Mouse (Mus musculus): ENCODE data around the gene Mtmr2. TPM values are rescaled to one million over a fixed set of nuclear protein-coding genes. Genes with fewer than 3 reads are reported as not detected.
A peak's percentile ranks its signal among the peaks of the same experiment; 100 is the strongest.

Gene Mtmr2
- 36.8 and 45.3 TPM in 2 replicates for total RNA-seq (2012; rRNA removed)

- Histone ChIP-seq H3K9me3 (ENCODE audit: control insufficient read depth, insufficient read depth, low read depth, low read length) (no peaks in the 10 kb centered on the region), H3K4me1 (ENCODE audit: control insufficient read depth in 2 of 2, insufficient read depth in 2 of 2, low read length in 2 of 2, poor library complexity in 1 of 2) (peaks cover 0 to 3% of the 10 kb centered on the region in 2 experiments; a peak in 1 of 4 replicates), H3K4me3 (ENCODE audit: insufficient read depth in 1 of 2, low read depth in 1 of 2, low read length in 2 of 2, poor library complexity in 1 of 2, severe bottlenecking in 1 of 2) (peak within 1 kb of the TSS; percentile 81 to 92), H3K9ac (ENCODE audit: insufficient read depth, low read depth, low read length, poor library complexity, severe bottlenecking) (peak within 1 kb of the TSS; percentile 98), H3K36me3 (ENCODE audit: control insufficient read depth, insufficient read depth, low read length, poor library complexity, severe bottlenecking) (no peaks in the 10 kb centered on the region), H3K27ac (ENCODE audit: insufficient read depth, low read depth, low read length, poor library complexity, severe bottlenecking) (peak within 1 kb of the TSS; percentile 51; the same call in 1 of the 2 replicates)
- DNase-seq (ENCODE audit: low read depth, low spot score): no peak
- in situ Hi-C loops (cut with MboI; ENCODE audit: low sequenced_read_pairs in 2 of 2, unreplicated experiment in 2 of 2): no loop called here
- TF ChIP-seq ZNF384 (IDR thresholded peaks at IDR 0.05; ENCODE audit: low read depth, low read length): no peak
Measured at GRCm38 (mm10) chr9:13748404-13748797, at the start of gene Mtmr2. Gene Mtmr2 (plus strand): TSS chr9:13748410.

GRCm38 (mm10) chr9:13699061-13699780, 49.0 kb upstream of the Mtmr2 start:
- DNase-seq (ENCODE audit: low read depth, low spot score): peak; percentile 70
- no peaks in the 10 kb centered on the region for H3K36me3 ChIP-seq (ENCODE audit: control insufficient read depth, insufficient read depth, low read length, poor library complexity, severe bottlenecking)
- H3K4me1 ChIP-seq (ENCODE audit: control insufficient read depth in 2 of 2, insufficient read depth in 2 of 2, low read length in 2 of 2, poor library complexity in 1 of 2): peaks cover 28 to 36% of the 10 kb centered on the region in 2 experiments
- H3K9ac ChIP-seq (ENCODE audit: insufficient read depth, low read depth, low read length, poor library complexity, severe bottlenecking): no peak overlapping the region; the same call in 1 of the 2 replicates
- peak overlapping the region in 1 of 2 experiments; percentile 3; a peak in 1 of 4 replicates for H3K4me3 ChIP-seq (ENCODE audit: insufficient read depth in 1 of 2, low read depth in 1 of 2, low read length in 2 of 2, poor library complexity in 1 of 2, severe bottlenecking in 1 of 2)
- peak overlapping the region; percentile 85 for H3K27ac ChIP-seq (ENCODE audit: insufficient read depth, low read depth, low read length, poor library complexity, severe bottlenecking)
- TF ChIP-seq ZNF384 (IDR thresholded peaks at IDR 0.05; ENCODE audit: low read depth, low read length): peak; percentile 84
- TF ChIP-seq HCFC1 (IDR thresholded peaks at IDR 0.05; ENCODE audit: borderline replicate concordance, insufficient read depth, low read length): no peak
- TF ChIP-seq CHD2 (IDR thresholded peaks at IDR 0.05; ENCODE audit: low read depth, low read length): 0 out of 2 replicates have a peak, but pooled peaks have one; percentile 30
- H3K9me3 ChIP-seq (ENCODE audit: control insufficient read depth, insufficient read depth, low read depth, low read length): no peaks in the 10 kb centered on the region
- in situ Hi-C loops (cut with MboI; ENCODE audit: low sequenced_read_pairs in 2 of 2, unreplicated experiment in 2 of 2): no loop called here

- no peak for DNase-seq (ENCODE audit: low read depth, low spot score)
- in situ Hi-C loops (cut with MboI; ENCODE audit: low sequenced_read_pairs in 2 of 2, unreplicated experiment in 2 of 2): no loop called here
- Histone ChIP-seq H3K27ac (ENCODE audit: insufficient read depth, low read depth, low read length, poor library complexity, severe bottlenecking) (peak overlapping the region; percentile 85), H3K9ac (ENCODE audit: insufficient read depth, low read depth, low read length, poor library complexity, severe bottlenecking) (no peak overlapping the region), H3K36me3 (ENCODE audit: control insufficient read depth, insufficient read depth, low read length, poor library complexity, severe bottlenecking) (no peaks in the 10 kb centered on the region), H3K9me3 (ENCODE audit: control insufficient read depth, insufficient read depth, low read depth, low read length) (no peaks in the 10 kb centered on the region), H3K4me3 (ENCODE audit: insufficient read depth in 1 of 2, low read depth in 1 of 2, low read length in 2 of 2, poor library complexity in 1 of 2, severe bottlenecking in 1 of 2) (no peak overlapping the region; a peak in 1 of 4 replicates), H3K4me1 (ENCODE audit: control insufficient read depth in 2 of 2, insufficient read depth in 2 of 2, low read length in 2 of 2, poor library complexity in 1 of 2) (peaks cover 25 to 33% of the 10 kb centered on the region in 2 experiments)
- TF ChIP-seq ZC3H11A (IDR thresholded peaks at IDR 0.05; ENCODE audit: borderline replicate concordance, low read depth, low read length): no peak
- TF ChIP-seq CHD2 (IDR thresholded peaks at IDR 0.05; ENCODE audit: low read depth, low read length): 0 out of 2 replicates have a peak, but pooled peaks have one; percentile 10
Measured at GRCm38 (mm10) chr9:13699781-13700116, 48.5 kb upstream of the Mtmr2 start.

GRCm38 (mm10) chr9:13701773-13702172, 46.4 kb upstream of the Mtmr2 start:
- in situ Hi-C loops (cut with MboI; ENCODE audit: low sequenced_read_pairs in 2 of 2, unreplicated experiment in 2 of 2): no loop called here
- H3K27ac ChIP-seq (ENCODE audit: insufficient read depth, low read depth, low read length, poor library complexity, severe bottlenecking): no peak overlapping the region
- H3K36me3 ChIP-seq (ENCODE audit: control insufficient read depth, insufficient read depth, low read length, poor library complexity, severe bottlenecking): no peaks in the 10 kb centered on the region
- no peak overlapping the region for H3K4me3 ChIP-seq (ENCODE audit: insufficient read depth in 1 of 2, low read depth in 1 of 2, low read length in 2 of 2, poor library complexity in 1 of 2, severe bottlenecking in 1 of 2)
- TF ChIP-seq HCFC1 (IDR thresholded peaks at IDR 0.05; ENCODE audit: borderline replicate concordance, insufficient read depth, low read length): no peak
- DNase-seq (ENCODE audit: low read depth, low spot score): no peak
- H3K4me1 ChIP-seq (ENCODE audit: control insufficient read depth in 2 of 2, insufficient read depth in 2 of 2, low read length in 2 of 2, poor library complexity in 1 of 2): peaks cover 22 to 23% of the 10 kb centered on the region in 2 experiments
- no peak overlapping the region for H3K9ac ChIP-seq (ENCODE audit: insufficient read depth, low read depth, low read length, poor library complexity, severe bottlenecking)
- H3K9me3 ChIP-seq (ENCODE audit: control insufficient read depth, insufficient read depth, low read depth, low read length): no peaks in the 10 kb centered on the region

GRCm38 (mm10) chr9:13703100-13703499, 45.1 kb upstream of the Mtmr2 start:
- H3K36me3 ChIP-seq (ENCODE audit: control insufficient read depth, insufficient read depth, low read length, poor library complexity, severe bottlenecking): no peaks in the 10 kb centered on the region

More at GRCm38 (mm10) chr9:13703100-13703499, 45.1 kb upstream of the Mtmr2 start:
- H3K9ac ChIP-seq (ENCODE audit: insufficient read depth, low read depth, low read length, poor library complexity, severe bottlenecking): no peak overlapping the region
- no peaks in the 10 kb centered on the region for H3K9me3 ChIP-seq (ENCODE audit: control insufficient read depth, insufficient read depth, low read depth, low read length)
- DNase-seq (ENCODE audit: low read depth, low spot score): no peak
- TF ChIP-seq ZNF384 (IDR thresholded peaks at IDR 0.05; ENCODE audit: low read depth, low read length) (no peak), HCFC1 (IDR thresholded peaks at IDR 0.05; ENCODE audit: borderline replicate concordance, insufficient read depth, low read length) (no peak), ZC3H11A (IDR thresholded peaks at IDR 0.05; ENCODE audit: borderline replicate concordance, low read depth, low read length) (no peak), MAFK (IDR thresholded peaks at IDR 0.05; ENCODE audit: insufficient read depth, low read depth, low read length) (no peak), CHD2 (IDR thresholded peaks at IDR 0.05; ENCODE audit: low read depth, low read length) (no peak)
- in situ Hi-C loops (cut with MboI; ENCODE audit: low sequenced_read_pairs in 2 of 2, unreplicated experiment in 2 of 2): no loop called here
- H3K27ac ChIP-seq (ENCODE audit: insufficient read depth, low read depth, low read length, poor library complexity, severe bottlenecking): no peak overlapping the region
- H3K4me3 ChIP-seq (ENCODE audit: insufficient read depth in 1 of 2, low read depth in 1 of 2, low read length in 2 of 2, poor library complexity in 1 of 2, severe bottlenecking in 1 of 2): no peak overlapping the region
- peaks cover 14 to 16% of the 10 kb centered on the region in 2 experiments for H3K4me1 ChIP-seq (ENCODE audit: control insufficient read depth in 2 of 2, insufficient read depth in 2 of 2, low read length in 2 of 2, poor library complexity in 1 of 2)

Measured in ES-E14 (cell line).